Mouse (Mus musculus) MEL (cell line): ENCODE measurements around the gene Sars. TPM values are rescaled to one million over a fixed set of nuclear protein-coding genes. Genes with fewer than 3 reads are reported as not detected.

Experiments
- ELF1 ChIP-seq: IDR thresholded peaks from 2 replicates; pipeline ENCODE4 v1.6.1; 2014; ENCODE audit warnings: low read depth, mild to moderate bottlenecking, inconsistent platforms, low read length, improper control_type of control experiment, moderate library complexity
- ZKSCAN1 ChIP-seq: IDR thresholded peaks from 2 replicates; pipeline ENCODE4 v1.6.1; 2012; ENCODE audit warnings: low read depth, mild to moderate bottlenecking, inconsistent platforms, low read length, improper control_type of control experiment, moderate library complexity
- polyA plus RNA-seq, 2 experiments: library from polyadenylated mRNA; stranded (reverse) in 1 of 2; unstranded in 1 of 2; fragments of >175 nt in 1 of 2; fragments of >200 nt in 1 of 2; gene quantifications; 2 replicates each; pipeline versions ENCODE4 v1.2.1 to v1.2.4; 2012; ENCODE audit warnings: low replicate concordance in 2 of 2, low read depth in 1 of 2; ENCODE audit not compliant: insufficient read length in 2 of 2, insufficient read depth in 1 of 2, missing spikeins in 1 of 2
- total RNA-seq: library from RNA; depleted of rRNA; stranded (reverse); fragments of 300-350 nt; gene quantifications from 2 replicates; pipeline ENCODE4 v1.2.3, GENCODE M21; 2012; rRNA removed

The Sars gene
- total and polyA plus RNA-seq, 3 experiments: 202 to 337 TPM; not detected in 1

- TF ChIP-seq ELF1: no peak; the same call in 1 of the 2 replicates
- TF ChIP-seq ZKSCAN1: no peak; the same call in 1 of the 2 replicates
Observed at GRCm38 (mm10) chr3:108378875-108379663, 65.9 kb downstream of the Sars start (continued).

Other genes with a start within 250 kb of the Sars start
- 2.9 and 3.6 TPM in 2 replicates for gene Cyb561d1, start 244.0 kb downstream of the Sars start, total RNA-seq
- 1 to 10 TPM in 1 of 2 experiments, not detected in 1; 5.9 TPM for gene Cyb561d1, start 244.0 kb downstream of the Sars start, polyA plus RNA-seq
- 4.4 and 5.6 TPM in 2 replicates for gene Atxn7l2, start 234.3 kb downstream of the Sars start, total RNA-seq
- gene Atxn7l2, start 234.3 kb downstream of the Sars start, polyA plus RNA-seq: 10 to 100 TPM in 1 of 2 experiments, not detected in 1; 14.6 TPM
- gene Sypl2, start 218.6 kb downstream of the Sars start, total RNA-seq: not detected in 2 replicates
- not detected for gene Sypl2, start 218.6 kb downstream of the Sars start, polyA plus RNA-seq
- 353 and 414 TPM in 2 replicates for gene Psma5, start 188.3 kb downstream of the Sars start, total RNA-seq
- 100 to 1,000 TPM in 1 of 2 experiments, not detected in 1; 429 TPM for gene Psma5, start 188.3 kb downstream of the Sars start, polyA plus RNA-seq
- gene Sort1, start 161.1 kb downstream of the Sars start, total RNA-seq: 10.2 and 12.3 TPM in 2 replicates
- 10 to 100 TPM; 22.7 to 28.3 TPM for gene Sort1, start 161.1 kb downstream of the Sars start, polyA plus RNA-seq
- not detected in 2 replicates for gene Mybphl, start 80.3 kb downstream of the Sars start, total RNA-seq
- gene Mybphl, start 80.3 kb downstream of the Sars start, polyA plus RNA-seq: not detected
- gene Psrc1, start 61.4 kb downstream of the Sars start, total RNA-seq: 12.5 and 14.6 TPM in 2 replicates
- 10 to 100 TPM in 1 of 2 experiments, not detected in 1; 37.3 TPM for gene Psrc1, start 61.4 kb downstream of the Sars start, polyA plus RNA-seq
- gene Celsr2, start 29.7 kb downstream of the Sars start, total RNA-seq: not detected in 2 replicates
- gene Celsr2, start 29.7 kb downstream of the Sars start, polyA plus RNA-seq: under 1 TPM in 1 of 2 experiments, not detected in 1; 0.04 TPM
- gene 1700013F07Rik, start 88.9 kb upstream of the Sars start, total RNA-seq: not detected in 2 replicates
- gene 1700013F07Rik, start 88.9 kb upstream of the Sars start, polyA plus RNA-seq: under 1 TPM in 1 of 2 experiments, not detected in 1; 0.17 TPM
- 0.08 and 0.29 TPM in 2 replicates for gene 5330417C22Rik, start 91.3 kb upstream of the Sars start, total RNA-seq
- gene 5330417C22Rik, start 91.3 kb upstream of the Sars start, polyA plus RNA-seq: under 1 TPM in 1 of 2 experiments, not detected in 1; 0.31 TPM
- gene Tmem167b, start 117.3 kb upstream of the Sars start, total RNA-seq: 15.1 and 20.8 TPM in 2 replicates
- gene Tmem167b, start 117.3 kb upstream of the Sars start, polyA plus RNA-seq: 10 to 100 TPM in 1 of 2 experiments, not detected in 1; 15.9 TPM
- gene Taf13, start 126.5 kb upstream of the Sars start, total RNA-seq: 5.4 and 6.5 TPM in 2 replicates
- gene Taf13, start 126.5 kb upstream of the Sars start, polyA plus RNA-seq: 1 to 10 TPM in 1 of 2 experiments, not detected in 1; 7.0 TPM
- 2.4 and 2.5 TPM in 2 replicates for gene Wdr47, start 146.1 kb upstream of the Sars start, total RNA-seq
- 1 to 10 TPM in 1 of 2 experiments, not detected in 1; 3.8 TPM for gene Wdr47, start 146.1 kb upstream of the Sars start, polyA plus RNA-seq
- 38.0 and 43.0 TPM in 2 replicates for gene Clcc1, start 208.7 kb upstream of the Sars start, total RNA-seq
- 10 to 100 TPM in 1 of 2 experiments, not detected in 1; 25.9 TPM for gene Clcc1, start 208.7 kb upstream of the Sars start, polyA plus RNA-seq